In the genomic region with DNA sequence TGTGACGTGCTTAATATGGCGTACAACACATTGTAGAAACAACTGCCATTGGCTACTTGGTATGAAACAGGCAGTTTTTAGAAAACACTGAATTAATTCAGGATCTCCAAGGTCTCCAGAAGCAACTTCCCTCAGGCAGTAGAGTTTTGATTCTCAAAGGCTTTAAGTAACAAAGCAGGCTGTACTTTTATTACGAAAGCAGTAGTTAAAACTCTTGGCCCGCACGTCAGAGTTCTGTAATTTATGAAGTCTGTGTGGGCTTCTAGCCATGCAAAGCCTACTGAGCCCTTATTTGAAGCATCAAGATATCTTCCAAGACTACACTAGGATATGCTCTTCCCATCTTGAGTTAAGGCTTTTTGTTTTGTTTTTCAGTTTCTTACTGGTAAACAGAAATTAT, we compare ENCODE assay signal across 25 mouse cellular contexts.
A peak's percentile ranks its signal among the peaks of the same experiment; 100 is the strongest.
DNase-seq lines count a peak whose midpoint lies in the region; ATAC-seq and TF ChIP-seq lines count a peak whose summit lies in the region.
"Had no signal": no experiment of that assay in that cellular context is flagged by ENCODE, and none has a peak within 500 bp of the region (broad histone marks: within the 10 kb centered on the region; RNA-seq: fewer than 3 reads in every experiment).

No protein-coding gene starts in this region.

- TF ChIP-seq CTCF in forebrain, postnatal 0 days (IDR thresholded peaks at IDR 0.05; ENCODE audit: low read depth) = no peak
- no peak for TF ChIP-seq CTCF in kidney, postnatal 0 days (IDR thresholded peaks at IDR 0.05; ENCODE audit: low read depth)
- TF ChIP-seq CTCF in lung, postnatal 0 days (IDR thresholded peaks at IDR 0.05) = no peak

- WGBS in forebrain, postnatal 0 days = 48% methylated on average over 5 of the region's 5 CpGs
- WGBS in forebrain, embryonic 12.5 days = 77% methylated on average over 5 of the region's 5 CpGs
- 55% methylated on average over 5 of the region's 5 CpGs for WGBS in kidney, postnatal 0 days
- 73% methylated on average over 5 of the region's 5 CpGs for WGBS in lung, postnatal 0 days

- no peak overlapping the region for H3K27ac ChIP-seq in forebrain, postnatal 0 days (ENCODE audit: low read depth, low read length)
- H3K27ac ChIP-seq in forebrain, embryonic 12.5 days = no peak overlapping the region
- H3K27ac ChIP-seq in kidney, postnatal 0 days = no peak overlapping the region
- H3K27ac ChIP-seq in lung, postnatal 0 days (ENCODE audit: low read length) = no peak overlapping the region
- H3K27ac ChIP-seq: embryonic facial prominence, embryonic 15.5 days had no signal

- H3K4me2 ChIP-seq in forebrain, postnatal 0 days (ENCODE audit: low read depth) = no peak overlapping the region
- no peak overlapping the region for H3K4me2 ChIP-seq in forebrain, embryonic 12.5 days
- no peak overlapping the region for H3K4me2 ChIP-seq in kidney, postnatal 0 days (ENCODE audit: low read length)
- no peak overlapping the region for H3K4me2 ChIP-seq in lung, postnatal 0 days (replicated peaks; ENCODE audit: low read depth, low read length)
- H3K4me2 ChIP-seq: embryonic facial prominence, embryonic 13.5 days; embryonic facial prominence, embryonic 15.5 days had no signal

- no peaks in the 10 kb centered on the region for H3K36me3 ChIP-seq in forebrain, postnatal 0 days (ENCODE audit: insufficient read depth)
- H3K36me3 ChIP-seq in forebrain, embryonic 12.5 days (replicated peaks) = no peaks in the 10 kb centered on the region
- no peaks in the 10 kb centered on the region for H3K36me3 ChIP-seq in kidney, postnatal 0 days (ENCODE audit: insufficient read depth, low read length)
- no peaks in the 10 kb centered on the region for H3K36me3 ChIP-seq in lung, postnatal 0 days (ENCODE audit: insufficient read depth, low read length)
- H3K36me3 ChIP-seq: G1E had no signal

- H3K4me1 ChIP-seq in forebrain, postnatal 0 days (ENCODE audit: insufficient read depth) = peaks cover 9% of the 10 kb centered on the region
- H3K4me1 ChIP-seq in forebrain, embryonic 12.5 days = peaks cover 19% of the 10 kb centered on the region; the same call in 1 of the 2 replicates
- H3K4me1 ChIP-seq in kidney, postnatal 0 days (replicated peaks; ENCODE audit: insufficient read depth, low read length) = peaks cover 5% of the 10 kb centered on the region; the same call in 1 of the 2 replicates
- H3K4me1 ChIP-seq in lung, postnatal 0 days (ENCODE audit: insufficient read depth, low read depth, low read length) = no peaks in the 10 kb centered on the region

- H3K9me3 ChIP-seq in forebrain, postnatal 0 days (ENCODE audit: low read length) = no peaks in the 10 kb centered on the region
- no peaks in the 10 kb centered on the region for H3K9me3 ChIP-seq in forebrain, embryonic 12.5 days
- H3K9me3 ChIP-seq in kidney, postnatal 0 days (replicated peaks; ENCODE audit: low read length) = no peaks in the 10 kb centered on the region
- H3K9me3 ChIP-seq in lung, postnatal 0 days (ENCODE audit: low read length) = no peaks in the 10 kb centered on the region
- H3K9me3 ChIP-seq: embryonic facial prominence, embryonic 13.5 days; embryonic facial prominence, embryonic 15.5 days had no signal

- peak; percentile 51 for DNase-seq in forebrain, postnatal 0 days
- DNase-seq in kidney, postnatal 0 days (ENCODE audit: low spot score) = peak; percentile 46
- no peak for DNase-seq in kidney, postnatal 4 days
- peak; percentile 50 for DNase-seq in lung, postnatal 0 days (ENCODE audit: low spot score)
- DNase-seq in lung, postnatal 10 days = no peak
- peak; percentile 52 for DNase-seq in gonadal fat pad, adult 2 months (ENCODE audit: low read depth)
- no peak for DNase-seq in cerebellum, postnatal 10 days
- DNase-seq: adrenal gland, adult 2 months; adrenal gland, postnatal 14 days; adrenal gland, postnatal 36 days; B cell, adult 2 months; cerebellum, adult 11-12 months; cerebellum, adult 2 months; cerebellum, adult 9-10 months; cerebellum, postnatal 14 days; cerebellum, postnatal 36 days; embryo, embryonic 11 days had no signal

- H3K4me3 ChIP-seq in forebrain, postnatal 0 days (ENCODE audit: low read depth, low read length) = no peak overlapping the region
- no peak overlapping the region for H3K4me3 ChIP-seq in forebrain, embryonic 12.5 days (replicated peaks)
- no peak overlapping the region for H3K4me3 ChIP-seq in kidney, postnatal 0 days (replicated peaks; ENCODE audit: low read depth, low read length)
- no peak overlapping the region for H3K4me3 ChIP-seq in lung, postnatal 0 days (ENCODE audit: low read depth, low read length)
- H3K4me3 ChIP-seq: embryonic facial prominence, embryonic 13.5 days; embryonic facial prominence, embryonic 15.5 days; erythroblast, embryonic 14.5 days had no signal

- TF ChIP-seq EP300 in lung, postnatal 0 days (IDR thresholded peaks at IDR 0.05) = no peak

- ATAC-seq in forebrain, postnatal 0 days = no peak
- no peak for ATAC-seq in forebrain, embryonic 12.5 days (ENCODE audit: low FRiP score)
- ATAC-seq in kidney, postnatal 0 days (replicated peaks; ENCODE audit: low FRiP score, low read depth) = no peak
- no peak for ATAC-seq in lung, postnatal 0 days
- ATAC-seq: CD4-positive, CD25-positive, alpha-beta regulatory T cell, adult 4 months; forebrain, embryonic 14.5 days had no signal

- H3K27me3 ChIP-seq in forebrain, postnatal 0 days (ENCODE audit: insufficient read depth, low read length) = no peaks in the 10 kb centered on the region
- no peaks in the 10 kb centered on the region for H3K27me3 ChIP-seq in forebrain, embryonic 12.5 days
- no peaks in the 10 kb centered on the region for H3K27me3 ChIP-seq in kidney, postnatal 0 days (ENCODE audit: insufficient read depth, low read length)
- H3K27me3 ChIP-seq in lung, postnatal 0 days (replicated peaks; ENCODE audit: insufficient read depth, low read length) = no peaks in the 10 kb centered on the region
- H3K27me3 ChIP-seq: CH12.LX; embryonic facial prominence, embryonic 13.5 days; embryonic facial prominence, embryonic 15.5 days had no signal

- H3K9ac ChIP-seq in forebrain, postnatal 0 days = no peak overlapping the region
- no peak overlapping the region for H3K9ac ChIP-seq in forebrain, embryonic 12.5 days
- no peak overlapping the region for H3K9ac ChIP-seq in kidney, postnatal 0 days (ENCODE audit: low read depth, low read length)
- H3K9ac ChIP-seq in lung, postnatal 0 days (replicated peaks; ENCODE audit: low read depth) = no peak overlapping the region
- H3K9ac ChIP-seq: embryonic facial prominence, embryonic 13.5 days; embryonic facial prominence, embryonic 15.5 days had no signal

Comparison
In these comparisons a context has a peak if more than half of its experiments do, and no peak if none do; other contexts are left out.
1. DNase-seq: peak in forebrain, postnatal 0 days (single experiment), kidney, postnatal 0 days (single experiment), lung, postnatal 0 days (single experiment) and gonadal fat pad, adult 2 months (single experiment); none in kidney, postnatal 4 days (0 of 2), lung, postnatal 10 days (single experiment) and cerebellum, postnatal 10 days (0 of 2).